Mouse (Mus musculus) kidney, adult 18-20 months (tissue): ENCODE data around the gene Rab4a.

Experiments used
- DNase-seq: peaks from one replicate; pipeline ENCODE4 v3.0.0; 2021

Rab4a gene

DNA sequence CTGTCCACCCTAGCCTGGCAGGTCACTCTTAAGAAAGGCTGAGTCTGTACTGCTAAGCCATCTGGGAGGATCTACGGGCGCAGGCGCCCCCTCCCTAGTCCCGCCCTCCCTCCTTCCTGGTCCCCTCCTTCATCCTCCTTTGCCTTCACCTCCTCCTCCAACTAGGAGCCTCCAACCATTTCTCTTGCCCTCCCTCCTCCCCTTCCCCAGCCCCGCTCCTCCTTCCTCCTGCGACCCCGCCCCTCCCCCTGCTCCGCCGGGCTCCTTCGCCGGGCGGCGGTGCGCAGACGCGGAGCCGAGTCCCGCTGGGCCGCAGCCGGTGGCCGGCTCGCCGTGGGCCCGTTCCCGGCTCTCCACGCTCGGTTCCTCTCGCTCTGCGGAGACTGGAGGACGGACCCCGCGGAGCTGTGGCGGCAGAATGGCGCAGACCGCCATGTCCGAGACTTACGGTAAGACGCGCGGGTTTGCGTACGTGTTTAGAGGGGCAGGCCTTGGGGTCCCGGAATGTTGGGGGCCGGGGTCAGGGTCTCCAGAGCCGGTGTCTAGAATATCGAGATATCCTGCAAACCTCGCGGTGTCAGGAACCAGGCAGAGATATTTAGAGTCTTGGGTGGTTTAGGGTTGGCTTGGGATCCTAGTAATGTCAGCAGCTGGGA, at the start of gene Rab4a:
TSS of gene Rab4a (plus strand) at position 268 of the 656 bp plus-strand sequence.
- peak; percentile 89 for DNase-seq

DNA sequence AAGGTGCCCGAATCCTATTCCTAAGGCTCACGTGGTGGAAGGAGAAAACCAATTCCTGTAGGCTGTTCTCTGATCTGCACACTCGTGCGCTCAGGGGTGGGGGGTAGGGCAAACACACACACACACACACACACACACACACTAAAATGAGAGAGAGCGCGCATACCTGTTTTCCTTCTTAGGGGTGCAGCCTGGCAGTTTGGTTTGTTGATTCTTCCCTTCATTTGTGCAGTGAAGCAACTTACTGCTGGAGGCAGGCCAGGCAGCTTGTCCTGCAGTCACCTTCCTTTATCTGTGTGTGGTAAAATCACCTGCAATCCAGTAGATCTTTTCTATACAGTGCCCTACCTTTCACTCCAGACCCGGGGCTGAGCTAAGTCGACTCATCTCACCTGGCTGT, 48.9 kb upstream of the Rab4a start:
- peak; percentile 7 for DNase-seq

DNA sequence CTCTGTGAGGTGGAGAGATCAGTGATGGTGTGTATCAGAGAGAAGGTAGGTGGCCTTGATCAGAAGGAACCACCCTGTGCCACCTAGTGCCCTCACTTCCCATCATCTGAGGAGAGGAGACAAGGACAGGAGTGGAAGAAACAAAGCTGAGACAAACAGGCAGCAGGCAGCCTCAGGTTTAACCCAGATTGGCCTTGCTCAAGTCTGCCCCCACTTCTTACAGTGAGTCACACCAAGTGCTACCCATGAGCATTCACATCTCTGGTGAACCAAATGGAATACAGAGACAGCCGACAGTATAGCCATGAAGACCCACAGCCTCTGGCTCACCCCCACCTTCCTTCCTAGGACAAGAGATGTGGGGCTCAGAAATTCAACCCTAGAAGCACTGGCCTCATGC, 46.9 kb upstream of the Rab4a start:
- no peak for DNase-seq

DNA sequence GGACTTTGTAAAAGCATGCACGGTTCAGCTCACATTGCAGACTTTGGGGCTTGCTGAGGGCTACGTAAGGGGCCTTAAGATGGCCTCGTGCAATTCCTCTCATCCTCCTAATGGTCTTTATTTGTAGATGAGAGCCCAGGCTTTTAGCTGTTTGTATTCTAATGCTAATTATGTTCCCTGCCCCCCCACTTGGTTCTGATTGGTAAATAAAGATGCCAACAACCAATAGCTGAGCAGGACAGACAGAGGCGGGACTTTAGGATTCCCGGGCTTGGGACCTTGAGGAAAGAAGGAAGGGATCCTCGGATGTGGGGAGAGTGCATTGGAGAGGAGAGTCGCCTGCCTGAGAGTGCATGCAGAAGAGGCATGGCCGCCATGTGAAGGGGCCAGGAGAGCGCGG, 45.9 kb upstream of the Rab4a start:
- DNase-seq = no peak

DNA sequence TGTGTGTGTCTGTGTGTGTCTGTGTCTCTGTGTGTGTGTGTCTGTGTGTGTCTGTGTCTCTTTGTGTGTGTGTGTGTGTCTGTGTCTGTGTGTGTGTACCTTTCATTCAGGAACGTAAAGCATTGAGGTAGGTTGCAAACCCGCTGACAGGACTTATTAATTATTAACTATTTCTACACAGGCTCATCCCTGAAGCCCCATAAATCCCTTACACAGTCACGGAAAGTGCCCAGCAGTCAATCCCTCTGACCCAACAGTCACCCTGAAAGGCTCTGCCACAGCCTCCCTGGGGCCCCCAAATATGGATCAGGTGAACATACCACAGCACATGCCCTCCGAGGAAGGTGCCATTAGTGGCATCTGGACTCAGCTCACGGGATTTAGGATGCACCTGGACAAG, 45.2 kb upstream of the Rab4a start:
- no peak for DNase-seq

DNA sequence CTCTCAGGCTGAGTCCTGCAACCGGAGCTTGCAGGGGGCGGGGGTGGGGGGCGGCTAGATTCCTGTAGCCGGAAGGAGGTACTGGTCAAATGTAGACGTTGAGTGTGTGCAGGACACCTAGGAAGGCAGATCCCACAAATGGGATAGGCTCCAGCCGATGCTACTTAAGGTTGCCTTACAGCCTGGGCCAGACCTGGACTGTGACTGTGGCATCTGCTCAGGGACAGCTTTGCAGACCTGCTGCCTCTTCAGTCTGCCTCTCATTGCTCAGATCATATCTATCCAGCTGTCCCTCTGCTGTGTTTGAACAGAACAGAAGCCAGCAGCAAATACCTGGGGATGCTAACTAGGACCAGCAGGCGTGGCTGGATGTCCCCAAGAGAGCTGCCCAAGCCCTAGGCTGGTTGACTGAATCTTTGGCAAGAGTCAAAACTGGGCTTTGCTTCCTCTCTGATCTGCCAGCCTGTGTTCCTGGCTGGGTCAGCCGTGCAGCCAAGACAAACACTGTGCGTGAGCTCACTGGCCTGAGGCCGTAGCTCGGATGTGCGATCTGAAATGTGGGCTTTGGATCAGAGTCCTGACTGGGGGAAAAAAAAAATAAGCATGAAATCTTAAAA, 44.4 kb upstream of the Rab4a start:
- peak; percentile 17 for DNase-seq

DNA sequence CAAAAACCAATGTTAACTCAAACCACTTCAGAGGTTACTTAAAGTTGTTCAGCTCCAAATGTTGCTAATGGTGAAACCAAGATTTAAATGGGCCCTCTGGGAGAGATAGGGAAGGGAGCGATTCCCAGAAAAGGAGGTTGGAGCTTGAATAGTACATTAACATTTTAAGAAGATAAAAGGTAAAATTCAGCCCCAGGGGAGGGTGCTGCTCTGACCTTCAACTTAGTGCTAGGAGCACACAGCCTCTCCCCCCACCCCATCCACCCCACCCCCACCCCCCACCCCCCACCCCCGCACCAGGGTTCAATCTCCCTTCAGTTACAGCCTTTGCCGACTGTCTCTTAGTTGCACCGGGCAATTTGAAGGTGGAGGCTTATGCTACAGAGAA, 43.9 kb upstream of the Rab4a start:
- DNase-seq = no peak

DNA sequence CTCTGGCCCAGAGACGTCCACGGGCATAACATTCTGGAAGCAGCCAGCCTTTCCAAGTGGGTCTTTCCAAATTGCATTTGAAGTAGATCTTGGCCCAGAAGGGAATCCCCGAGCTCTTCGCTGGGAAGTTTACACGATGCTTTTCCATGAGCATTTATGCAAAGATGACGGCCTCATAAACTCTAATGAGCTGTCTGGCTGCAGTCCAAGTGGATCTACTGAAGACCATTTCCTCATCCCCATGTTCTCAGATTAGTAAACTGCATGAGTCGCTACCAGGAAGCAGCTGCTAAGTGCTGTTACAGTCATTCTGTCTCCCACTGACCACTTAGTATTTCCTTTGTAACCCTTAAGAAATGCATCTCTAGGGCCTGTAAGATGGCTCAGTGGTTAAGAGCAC, 42.4 kb upstream of the Rab4a start:
- DNase-seq = no peak

DNA sequence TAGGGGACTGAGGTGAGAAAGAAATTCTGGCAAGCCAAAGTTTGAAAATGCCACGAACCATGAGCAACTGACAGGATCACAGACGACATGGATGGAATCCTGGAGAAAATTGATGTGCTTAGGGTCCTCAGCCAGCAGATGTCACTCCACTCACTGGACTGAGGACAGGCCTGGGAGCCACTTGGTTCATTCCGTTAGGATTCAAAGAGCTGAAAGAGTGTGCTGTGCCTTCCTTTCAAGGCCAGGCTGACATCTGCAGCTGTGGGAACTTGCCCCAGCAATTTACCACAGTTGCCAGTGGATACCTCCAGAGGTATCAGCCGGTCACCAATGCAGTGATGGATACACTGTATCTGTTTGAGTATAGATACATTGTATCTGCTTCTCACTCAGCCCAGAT, 41.1 kb upstream of the Rab4a start:
- no peak for DNase-seq

DNA sequence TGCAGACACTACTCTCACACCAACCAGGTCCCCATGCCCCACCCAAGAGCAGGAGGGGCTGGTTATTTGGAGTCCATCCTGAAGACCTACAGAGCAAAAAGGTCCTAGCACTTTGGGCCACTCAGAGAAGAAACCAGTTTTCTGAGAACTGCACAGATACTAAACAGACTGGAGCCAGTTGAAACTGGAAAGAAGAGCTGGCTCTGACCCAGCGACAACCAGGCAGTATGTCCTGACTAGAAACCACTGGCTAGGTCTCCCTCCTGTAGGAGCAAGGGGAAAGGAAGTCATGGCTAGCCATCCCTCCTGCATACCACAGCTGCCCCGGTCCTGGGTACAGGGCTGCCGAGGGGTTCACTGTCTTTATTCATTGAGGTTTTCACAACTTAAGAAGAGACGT, 39.3 kb upstream of the Rab4a start:
- DNase-seq = no peak

DNA sequence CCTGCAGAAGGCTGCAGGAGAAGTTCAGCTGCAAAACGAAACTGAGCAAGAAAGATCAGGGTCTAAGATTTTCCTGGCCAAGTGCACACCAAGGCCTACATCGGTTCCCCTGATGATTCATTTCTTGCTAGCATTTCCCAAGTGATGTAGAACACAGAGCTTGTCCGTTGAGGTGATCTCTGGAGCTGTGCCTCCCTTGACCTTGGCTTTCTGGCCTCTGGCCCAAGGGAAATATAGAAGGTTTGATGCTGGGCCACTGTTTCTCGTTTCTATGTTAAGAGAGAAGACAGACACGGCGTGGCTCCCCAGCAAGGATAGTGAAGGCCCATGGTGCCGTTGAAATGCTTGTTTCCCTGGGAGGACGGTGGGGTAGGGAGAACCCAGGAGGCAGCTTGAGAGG, 37.9 kb upstream of the Rab4a start:
- no peak for DNase-seq

DNA sequence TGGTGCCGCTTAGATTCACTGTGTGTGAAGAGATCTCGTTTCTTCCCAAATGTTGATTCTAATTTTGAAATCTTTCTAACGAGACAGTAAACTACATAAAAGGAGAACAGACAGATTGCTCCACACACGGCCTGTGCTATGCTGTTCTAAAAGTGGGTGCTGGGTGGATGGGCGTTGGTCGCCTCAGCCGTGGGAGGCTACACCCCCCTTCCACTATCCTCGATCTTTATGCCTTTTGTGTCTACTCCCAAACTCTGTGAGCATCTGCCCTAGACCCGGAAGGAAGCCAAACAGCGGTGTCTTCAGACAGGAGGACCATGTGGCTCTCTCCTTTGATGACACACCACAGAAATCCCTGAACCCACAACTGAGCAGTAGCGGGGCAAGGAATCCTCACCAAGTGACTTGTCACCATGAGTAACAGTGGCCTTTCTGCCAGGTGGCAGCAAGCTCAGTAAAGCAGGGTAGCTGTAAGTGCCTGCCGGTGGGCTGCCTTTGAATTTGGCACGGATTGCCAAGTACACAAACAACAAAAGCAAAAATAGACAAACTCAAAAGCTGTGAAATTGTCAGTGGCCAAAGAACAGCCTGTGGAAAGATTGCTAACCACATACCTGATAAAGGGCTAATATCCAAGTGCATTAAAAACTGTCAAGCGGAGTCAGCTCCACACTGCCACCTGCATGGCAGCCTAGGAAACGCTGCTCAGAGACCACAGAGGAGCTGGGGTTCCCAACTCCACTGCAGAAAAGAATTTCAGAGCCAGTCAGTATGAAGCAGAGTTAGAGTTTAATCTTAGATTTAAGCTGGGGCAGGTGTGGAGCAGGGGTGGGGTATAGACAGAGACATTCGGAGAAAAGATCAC, 37.1 kb upstream of the Rab4a start:
- DNase-seq = peak; percentile 54

DNA sequence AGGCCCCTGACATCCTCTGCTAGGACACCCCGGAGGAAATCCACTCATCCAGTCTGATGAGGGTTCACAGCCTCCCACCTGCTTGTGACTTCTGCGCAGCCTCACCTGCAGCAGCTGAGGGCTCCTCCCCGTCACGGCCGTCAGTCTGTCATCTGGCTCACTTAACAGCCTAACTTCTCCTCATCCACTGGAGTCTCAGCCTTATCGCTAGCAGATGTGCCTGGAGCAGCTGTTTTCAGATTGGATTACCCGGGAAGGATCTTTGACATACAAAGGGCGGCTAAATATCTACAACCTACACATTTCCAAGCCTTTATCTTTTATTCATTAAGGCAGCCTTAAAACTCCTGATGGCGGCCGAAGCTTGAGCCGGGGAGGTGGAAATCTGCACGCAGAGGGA, 32.3 kb upstream of the Rab4a start:
- no peak for DNase-seq

DNA sequence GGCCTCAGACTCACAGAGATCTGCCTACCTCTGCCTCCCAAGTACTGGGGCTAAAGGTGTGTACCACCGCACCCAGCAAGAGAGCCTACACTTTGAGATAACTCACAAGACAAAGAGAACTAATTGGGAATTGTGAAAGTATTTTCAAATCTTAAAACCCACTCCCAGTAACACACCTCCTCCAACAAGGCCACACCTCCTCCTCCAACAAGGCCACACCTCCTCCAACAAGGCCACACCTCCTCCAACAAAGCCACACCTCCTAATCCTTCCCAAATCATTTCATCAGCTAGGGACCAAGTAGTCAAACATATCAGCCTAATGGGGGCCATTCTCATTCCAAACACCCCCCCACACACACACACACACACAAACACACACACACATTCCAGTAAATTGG, 31.3 kb upstream of the Rab4a start:
- DNase-seq = no peak

DNA sequence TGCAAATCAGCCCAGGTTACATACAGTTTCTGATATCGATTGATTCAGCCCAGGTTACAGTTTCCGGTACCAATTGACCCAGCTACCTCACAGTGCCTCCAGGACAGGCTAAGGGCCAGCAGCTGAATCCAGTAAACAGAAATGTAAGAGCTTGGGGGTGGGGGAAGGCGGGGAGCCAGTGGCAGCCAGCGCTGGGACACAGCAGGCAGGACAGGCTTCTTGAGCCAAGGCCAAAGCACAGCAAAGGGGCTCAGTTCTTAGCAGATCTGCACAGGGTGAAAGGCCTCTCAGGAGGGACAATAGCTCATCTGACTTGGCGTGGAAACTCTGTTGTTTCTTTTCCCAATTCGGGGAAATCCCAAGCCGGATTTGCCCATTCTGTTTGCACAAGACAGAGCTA, 28.5 kb upstream of the Rab4a start:
- DNase-seq = no peak

DNA sequence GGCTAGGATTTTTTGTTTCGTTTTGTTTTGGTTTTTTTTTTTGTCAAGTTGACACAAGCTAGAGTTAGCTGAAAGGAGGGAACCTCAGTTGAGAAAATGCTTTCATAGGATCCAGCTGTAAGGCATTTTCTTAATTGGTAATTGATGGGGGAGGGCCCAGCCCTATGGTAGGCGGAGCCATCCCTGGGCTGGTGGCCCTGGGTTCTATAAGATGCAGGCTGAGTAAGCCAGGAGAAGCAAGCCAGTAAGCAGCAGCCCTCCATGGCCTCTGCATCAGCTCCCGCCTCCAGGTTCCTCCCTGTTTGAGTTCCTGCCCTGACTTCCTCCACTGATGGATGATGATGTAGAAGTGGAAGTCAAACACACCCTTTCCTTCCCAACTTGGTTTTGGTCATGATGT, 25.3 kb upstream of the Rab4a start:
- no peak for DNase-seq

DNA sequence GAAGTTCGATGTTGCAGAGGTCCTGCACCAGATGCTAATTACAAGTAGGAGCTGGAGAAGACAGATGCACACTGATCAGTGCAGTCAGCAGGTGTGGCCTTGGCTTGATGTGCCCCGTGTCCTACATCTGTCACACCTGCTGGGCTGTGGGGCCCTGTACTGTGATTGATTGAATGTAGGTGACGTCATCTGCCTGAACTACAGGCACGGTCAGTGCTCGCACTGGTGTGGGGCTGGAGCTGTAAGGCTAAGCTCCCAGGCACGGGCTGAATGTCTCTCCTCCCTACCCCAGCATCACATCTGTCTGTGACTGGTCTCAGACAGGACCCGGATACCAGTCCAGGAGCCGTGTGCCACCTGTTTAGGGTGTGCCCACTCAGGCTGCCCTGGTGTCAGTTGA, 24.5 kb upstream of the Rab4a start:
- no peak for DNase-seq

DNA sequence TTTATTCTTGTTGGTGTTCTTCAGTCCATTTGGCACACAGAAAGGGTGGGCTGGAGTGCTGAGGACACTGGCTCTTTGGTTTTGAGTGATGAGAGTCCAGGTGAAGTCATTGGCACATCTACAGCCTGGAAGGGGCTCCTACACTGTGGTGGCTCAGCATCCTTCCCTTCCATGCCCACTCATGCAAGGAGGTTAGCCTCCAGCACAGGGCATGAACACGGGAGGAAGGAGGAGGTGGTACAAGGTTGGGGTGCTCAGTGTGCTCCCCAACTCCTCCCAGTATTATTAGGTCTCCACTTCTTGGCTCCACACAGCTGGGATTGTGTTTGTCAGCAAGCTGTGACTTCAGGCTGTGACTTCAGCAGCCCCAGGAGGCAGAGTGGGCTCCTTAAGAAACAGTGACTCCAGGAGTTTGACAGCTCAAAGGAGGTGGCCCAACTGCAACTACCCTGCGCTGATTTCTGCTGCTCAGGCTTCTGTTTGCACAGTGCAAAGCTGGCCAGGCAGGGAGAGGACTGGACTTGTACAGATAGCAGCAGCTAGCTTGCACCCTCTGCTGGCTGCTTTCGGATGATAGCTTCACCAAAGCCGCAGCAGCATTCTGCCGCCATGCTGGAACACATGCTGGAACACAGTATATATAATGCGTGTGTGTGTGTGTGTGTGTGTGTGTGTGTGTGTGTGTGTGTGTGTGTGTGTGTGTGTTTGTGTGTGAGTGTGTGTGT, 22.1 kb upstream of the Rab4a start:
- peak; percentile 75 for DNase-seq

DNA sequence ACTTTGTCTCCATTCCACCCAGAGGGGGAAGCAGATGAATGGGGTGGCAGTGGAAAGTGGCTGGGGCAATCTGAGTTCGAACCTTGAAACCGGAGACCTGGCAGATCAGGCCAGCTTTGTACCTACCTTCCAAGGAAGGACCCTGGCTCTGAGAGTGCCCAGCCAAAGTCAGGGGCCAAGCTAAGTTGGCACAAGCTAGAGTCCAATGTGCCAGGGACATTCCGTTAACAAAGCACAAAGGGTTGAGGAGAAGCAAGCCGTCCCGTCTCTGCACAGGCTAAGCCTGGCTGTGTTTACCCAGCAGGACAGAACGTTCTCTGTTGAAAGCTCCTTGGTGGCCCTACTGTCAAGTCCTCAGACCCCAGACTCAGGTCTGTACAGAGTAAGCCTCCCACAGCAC, 19.6 kb upstream of the Rab4a start:
- no peak for DNase-seq

DNA sequence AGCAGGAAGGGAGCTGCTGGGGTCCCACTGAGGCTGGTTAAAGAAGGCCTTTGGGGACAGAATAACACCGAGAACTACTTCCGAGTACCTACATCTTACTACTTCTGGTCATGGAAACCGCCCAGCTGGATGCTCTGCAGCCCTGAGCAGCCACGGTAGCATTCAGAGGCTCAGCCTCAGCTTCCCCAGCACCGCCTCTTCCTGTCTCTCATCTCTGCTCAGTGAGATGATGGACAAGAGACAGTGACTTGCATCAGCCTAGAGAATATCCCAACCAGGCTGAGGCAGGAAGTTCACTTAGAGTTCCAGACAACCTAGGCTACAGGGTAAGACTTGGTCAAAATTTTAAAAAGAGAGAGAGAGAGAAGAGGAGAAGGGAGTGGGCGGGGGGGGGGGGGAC, 19.1 kb upstream of the Rab4a start:
- DNase-seq = no peak

DNA sequence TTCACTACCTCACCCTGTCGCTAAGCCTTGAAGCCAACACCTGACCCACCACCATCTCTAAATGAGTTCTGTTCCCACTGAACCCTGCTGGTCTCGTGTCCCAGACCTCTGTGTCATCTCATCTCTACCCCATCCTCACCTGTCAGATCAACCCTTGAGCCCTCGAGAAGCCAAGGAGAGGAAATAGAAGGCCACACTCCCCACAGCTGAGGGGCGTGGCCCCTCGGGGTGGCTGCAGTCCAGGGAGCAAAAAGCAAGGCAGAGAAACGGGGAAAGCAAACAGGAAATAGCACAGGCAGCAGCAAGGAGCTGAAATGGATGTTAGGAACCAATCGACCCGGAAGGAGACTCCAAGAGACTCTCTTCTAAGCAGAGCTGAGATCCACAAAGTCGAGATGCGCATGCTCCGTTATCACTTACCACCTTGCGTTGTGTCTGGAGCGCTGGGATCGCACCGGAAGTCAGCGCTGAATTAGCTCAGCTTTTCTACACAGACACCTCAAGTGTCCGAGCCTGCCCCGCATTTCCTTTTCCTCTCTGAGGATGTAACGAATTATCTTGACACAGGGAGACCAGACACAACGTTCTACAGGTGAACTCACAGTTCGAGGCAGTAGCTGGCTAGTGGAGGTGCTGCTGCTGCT, 18.4 kb upstream of the Rab4a start:
- no peak for DNase-seq

DNA sequence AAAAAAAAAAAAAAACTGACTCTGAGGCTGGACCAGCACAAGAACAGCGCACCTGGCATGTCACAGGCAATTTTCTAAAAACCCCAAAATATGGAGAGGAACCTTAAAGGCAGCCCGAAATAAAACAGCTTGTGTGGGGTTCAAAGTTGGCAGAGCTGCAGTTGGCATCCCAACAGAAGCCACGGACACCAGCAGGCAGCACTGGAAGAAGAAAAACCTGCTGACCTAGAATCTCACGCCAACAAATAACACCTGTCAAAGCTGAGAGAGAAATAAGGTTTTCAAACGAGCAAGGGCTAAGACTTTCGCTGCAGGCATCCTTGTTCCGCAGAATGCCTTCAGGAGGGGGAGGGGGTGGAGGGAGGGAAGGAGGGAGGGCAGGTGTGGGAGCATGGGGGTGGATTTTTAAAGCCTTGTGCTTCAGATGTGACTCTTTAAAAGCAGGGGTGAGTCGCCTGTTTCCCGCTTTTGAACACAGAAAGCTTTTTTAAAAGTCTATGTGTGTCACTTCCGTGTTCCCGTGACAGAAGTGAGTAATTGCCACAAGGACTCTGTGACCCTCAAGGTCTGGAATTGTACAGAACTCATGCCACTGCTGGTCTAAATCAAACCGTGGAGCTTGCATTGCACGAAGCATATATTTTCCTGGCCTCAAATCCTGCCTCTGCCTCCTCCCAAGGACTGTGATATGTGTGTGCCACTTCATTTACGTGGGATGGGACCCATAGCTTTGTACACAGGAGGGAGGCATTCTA, 17.2 kb upstream of the Rab4a start:
- DNase-seq = no peak
